Mouse (Mus musculus) MEL (cell line): ENCODE results near the gene Selplg. TPM values are rescaled to one million over a fixed set of nuclear protein-coding genes. Genes with fewer than 3 reads are reported as not detected.

Experiments used
- DNase-seq: peaks from one replicate; pipeline ENCODE4 v3.0.0; 2011; ENCODE audit warnings: low read depth, low spot score
- H3K27ac ChIP-seq: 2 replicates; pipeline ENCODE4 v1.5.1; 2012; ENCODE audit warnings: low read depth, mild to moderate bottlenecking, control low read depth, low read length, moderate library complexity; ENCODE audit not compliant: control insufficient read depth
- H3K27me3 ChIP-seq, 2 experiments: fragments of 150-350 bp in 1 of 2; sonication (generic) in 1 of 2; 2 replicates each; pipeline ENCODE4 v1.6.1; 2012; ENCODE audit warnings: low read length in 2 of 2, mild to moderate bottlenecking in 2 of 2, improper control_type of control experiment in 1 of 2, moderate library complexity in 1 of 2; ENCODE audit not compliant: insufficient read depth in 2 of 2, control insufficient read depth in 1 of 2
- H3K36me3 ChIP-seq, 2 experiments: 2 replicates each; pipeline ENCODE4 v1.6.1; 2012 to 2014; ENCODE audit warnings: low read length in 2 of 2, improper control_type of control experiment in 1 of 2, inconsistent platforms in 1 of 2, mild to moderate bottlenecking in 1 of 2; ENCODE audit not compliant: insufficient read depth in 2 of 2, control insufficient read depth in 1 of 2
- H3K4me1 ChIP-seq, 2 experiments: fragments of 150-350 bp in 1 of 2; sonication (generic) in 1 of 2; 2 replicates each; pipeline ENCODE4 v1.6.1; 2012; ENCODE audit warnings: low read length in 2 of 2, improper control_type of control experiment in 1 of 2, mild to moderate bottlenecking in 1 of 2; ENCODE audit not compliant: insufficient read depth in 2 of 2, control insufficient read depth in 1 of 2
- H3K4me3 ChIP-seq, 2 experiments: fragments of 150-350 bp in 1 of 2; sonication (generic) in 1 of 2; 2 replicates each; pipeline ENCODE4 v1.5.1; 2012; ENCODE audit warnings: low read depth in 2 of 2, low read length in 2 of 2, mild to moderate bottlenecking in 2 of 2, moderate library complexity in 2 of 2, control low read depth in 1 of 2, improper control_type of control experiment in 1 of 2; ENCODE audit not compliant: control insufficient read depth in 1 of 2, insufficient read depth in 1 of 2
- H3K79me2 ChIP-seq: 2 replicates; pipeline ENCODE4 v1.6.1; 2012; ENCODE audit warnings: mild to moderate bottlenecking, low read length, moderate library complexity; ENCODE audit not compliant: control insufficient read depth, poor library complexity, insufficient read depth
- H3K9ac ChIP-seq: 2 replicates; pipeline ENCODE4 v1.6.1; 2012; ENCODE audit warnings: low read depth, mild to moderate bottlenecking, control low read depth, low read length, moderate library complexity; ENCODE audit not compliant: control insufficient read depth, poor library complexity, severe bottlenecking
- H3K9me3 ChIP-seq: fragments of 150-350 bp; sonication (generic); replicated peaks from 2 replicates; pipeline ENCODE4 v1.6.1; 2012; ENCODE audit warnings: mild to moderate bottlenecking, low read length, improper control_type of control experiment, moderate library complexity; ENCODE audit not compliant: insufficient read depth
- CHD1 ChIP-seq: IDR thresholded peaks from 2 replicates; pipeline ENCODE4 v1.6.1; 2012; ENCODE audit warnings: low read depth, mild to moderate bottlenecking, inconsistent platforms, low read length, improper control_type of control experiment
- CHD2 ChIP-seq: IDR thresholded peaks from 2 replicates; pipeline ENCODE4 v1.6.1; 2011; ENCODE audit warnings: low read length, improper control_type of control experiment
- CTCF ChIP-seq, 3 experiments: IDR thresholded peaks in 2 of 3; conservative IDR thresholded peaks in 1 of 3; 2 replicates each; pipeline ENCODE4 v1.5.1; 2011 to 2012; ENCODE audit warnings: low read length in 3 of 3, low read depth in 2 of 3, mild to moderate bottlenecking in 2 of 3, improper control_type of control experiment in 1 of 3, inconsistent platforms in 1 of 3, mixed read lengths in 1 of 3, moderate library complexity in 1 of 3; ENCODE audit not compliant: control insufficient read depth in 1 of 3, insufficient read depth in 1 of 3, poor library complexity in 1 of 3, severe bottlenecking in 1 of 3
- HCFC1 ChIP-seq: IDR thresholded peaks from 2 replicates; pipeline ENCODE4 v1.6.1; 2012; ENCODE audit warnings: low read depth, mild to moderate bottlenecking, inconsistent platforms, low read length, improper control_type of control experiment, moderate library complexity
- JUND ChIP-seq: IDR thresholded peaks from 2 replicates; pipeline ENCODE4 v1.6.1; 2011; ENCODE audit warnings: low read depth, mild to moderate bottlenecking, improper control_type of control experiment, low read length
- KAT2A ChIP-seq: conservative IDR thresholded peaks from 2 replicates; pipeline ENCODE4 v1.6.1; 2012; ENCODE audit warnings: low read depth, low read length, improper control_type of control experiment, inconsistent platforms
- MAFK ChIP-seq: IDR thresholded peaks from 2 replicates; pipeline ENCODE4 v1.6.1; 2011; ENCODE audit warnings: low read depth, mild to moderate bottlenecking, low read length, improper control_type of control experiment, borderline replicate concordance
- MAX ChIP-seq: IDR thresholded peaks from 2 replicates; pipeline ENCODE4 v1.6.1; 2011; ENCODE audit warnings: low read length, improper control_type of control experiment
- MEF2A ChIP-seq: IDR thresholded peaks from 2 replicates; pipeline ENCODE4 v1.6.1; 2014; ENCODE audit warnings: low read depth, mild to moderate bottlenecking, inconsistent platforms, low read length, improper control_type of control experiment; ENCODE audit not compliant: poor library complexity, insufficient replicate concordance, severe bottlenecking; ENCODE audit errors: extremely low read depth
- MXI1 ChIP-seq: IDR thresholded peaks from 2 replicates; pipeline ENCODE4 v1.6.1; 2011; ENCODE audit warnings: mild to moderate bottlenecking, low read depth, low read length, improper control_type of control experiment
- NRF1 ChIP-seq: IDR thresholded peaks from 2 replicates; pipeline ENCODE4 v1.6.1; 2014; ENCODE audit warnings: low read depth, mild to moderate bottlenecking, inconsistent platforms, low read length, improper control_type of control experiment, moderate library complexity; ENCODE audit not compliant: poor library complexity, insufficient read depth, severe bottlenecking
- POLR2A ChIP-seq, 2 experiments: IDR thresholded peaks; 2 replicates each; pipeline ENCODE4 v1.6.1; 2011 to 2012; ENCODE audit warnings: low read length in 2 of 2, mild to moderate bottlenecking in 2 of 2, control low read depth in 1 of 2, improper control_type of control experiment in 1 of 2, low read depth in 1 of 2, moderate library complexity in 1 of 2; ENCODE audit not compliant: control insufficient read depth in 1 of 2, insufficient read depth in 1 of 2, poor library complexity in 1 of 2
- RAD21 ChIP-seq: IDR thresholded peaks from 2 replicates; pipeline ENCODE4 v1.6.1; 2011; ENCODE audit warnings: mild to moderate bottlenecking, low read depth, low read length, improper control_type of control experiment
- SIN3A ChIP-seq: IDR thresholded peaks from 2 replicates; pipeline ENCODE4 v1.6.1; 2012; ENCODE audit warnings: low read length, improper control_type of control experiment, inconsistent platforms
- TAL1 ChIP-seq: IDR thresholded peaks from 2 replicates; pipeline ENCODE4 v1.6.1; 2012; ENCODE audit warnings: mild to moderate bottlenecking, inconsistent platforms, low read length, moderate library complexity, mixed read lengths
- TCF12 ChIP-seq: IDR thresholded peaks from 2 replicates; pipeline ENCODE4 v1.6.1; 2014; ENCODE audit warnings: low read depth, mild to moderate bottlenecking, inconsistent platforms, low read length, improper control_type of control experiment, moderate library complexity
- ZKSCAN1 ChIP-seq: IDR thresholded peaks from 2 replicates; pipeline ENCODE4 v1.6.1; 2012; ENCODE audit warnings: low read depth, mild to moderate bottlenecking, inconsistent platforms, low read length, improper control_type of control experiment, moderate library complexity
- ZNF384 ChIP-seq: IDR thresholded peaks from 2 replicates; pipeline ENCODE4 v1.6.1; 2012; ENCODE audit warnings: low read depth, mild to moderate bottlenecking, inconsistent platforms, low read length, improper control_type of control experiment
- polyA plus RNA-seq, 2 experiments: library from polyadenylated mRNA; stranded (reverse) in 1 of 2; unstranded in 1 of 2; fragments of >175 nt in 1 of 2; fragments of >200 nt in 1 of 2; gene quantifications; 2 replicates each; pipeline versions ENCODE4 v1.2.1 to v1.2.4; 2012; ENCODE audit warnings: low replicate concordance in 2 of 2, low read depth in 1 of 2; ENCODE audit not compliant: insufficient read length in 2 of 2, insufficient read depth in 1 of 2, missing spikeins in 1 of 2
- total RNA-seq: library from RNA; depleted of rRNA; stranded (reverse); fragments of 300-350 nt; gene quantifications from 2 replicates; pipeline ENCODE4 v1.2.3, GENCODE M21; 2012

The Selplg gene
- total and polyA plus RNA-seq, 3 experiments: 24.2 to 48.2 TPM; not detected in 1

GRCm38 (mm10) chr5:113876176-113876575 is 43.7 kb upstream of the Selplg start:
- TF ChIP-seq ZNF384 (no peak), ZKSCAN1 (no peak), NRF1 (no peak), TAL1 (no peak), MAX (no peak), MXI1 (no peak), MEF2A (no peak), TCF12 (no peak), KAT2A (no peak), RAD21 (no peak), POLR2A (IDR thresholded peaks at IDR 0.05; ENCODE audit: control insufficient read depth in 1 of 2, insufficient read depth in 1 of 2, low read depth in 1 of 2, low read length in 2 of 2, poor library complexity in 1 of 2) (no peak), CTCF (IDR thresholded peaks at IDR 0.05 in 2 of 3, conservative IDR thresholded peaks at IDR 0.05 in 1 of 3; ENCODE audit: control insufficient read depth in 1 of 3, insufficient read depth in 1 of 3, low read depth in 2 of 3, low read length in 3 of 3, poor library complexity in 1 of 3, severe bottlenecking in 1 of 3) (no peak), CHD2 (no peak), JUND (no peak), CHD1 (no peak), MAFK (no peak), SIN3A (no peak), HCFC1 (no peak)
- no peaks in the 10 kb centered on the region for H3K9me3 ChIP-seq
- H3K36me3 ChIP-seq: no peaks in the 10 kb centered on the region; a peak in 1 of 4 replicates
- H3K9ac ChIP-seq: no peak overlapping the region
- no peaks in the 10 kb centered on the region for H3K27me3 ChIP-seq
- H3K4me1 ChIP-seq: no peaks in the 10 kb centered on the region
- H3K27ac ChIP-seq: no peak overlapping the region
- no peak for DNase-seq
- H3K79me2 ChIP-seq: no peaks in the 10 kb centered on the region
- no peak overlapping the region for H3K4me3 ChIP-seq

- DNase-seq: no peak
- Histone ChIP-seq H3K79me2 (no peaks in the 10 kb centered on the region), H3K4me3 (no peak overlapping the region), H3K36me3 (no peaks in the 10 kb centered on the region; a peak in 1 of 4 replicates), H3K9me3 (no peaks in the 10 kb centered on the region), H3K27ac (no peak overlapping the region), H3K9ac (no peak overlapping the region), H3K4me1 (no peaks in the 10 kb centered on the region), H3K27me3 (no peaks in the 10 kb centered on the region)
- no peak for TF ChIP-seq CHD2
These were observed 43.2 kb upstream of the Selplg start for GRCm38 (mm10) chr5:113875625-113876024.
